Mouse (Mus musculus): ENCODE results near the gene Baiap2l2.

Baiap2l2 gene

DNA sequence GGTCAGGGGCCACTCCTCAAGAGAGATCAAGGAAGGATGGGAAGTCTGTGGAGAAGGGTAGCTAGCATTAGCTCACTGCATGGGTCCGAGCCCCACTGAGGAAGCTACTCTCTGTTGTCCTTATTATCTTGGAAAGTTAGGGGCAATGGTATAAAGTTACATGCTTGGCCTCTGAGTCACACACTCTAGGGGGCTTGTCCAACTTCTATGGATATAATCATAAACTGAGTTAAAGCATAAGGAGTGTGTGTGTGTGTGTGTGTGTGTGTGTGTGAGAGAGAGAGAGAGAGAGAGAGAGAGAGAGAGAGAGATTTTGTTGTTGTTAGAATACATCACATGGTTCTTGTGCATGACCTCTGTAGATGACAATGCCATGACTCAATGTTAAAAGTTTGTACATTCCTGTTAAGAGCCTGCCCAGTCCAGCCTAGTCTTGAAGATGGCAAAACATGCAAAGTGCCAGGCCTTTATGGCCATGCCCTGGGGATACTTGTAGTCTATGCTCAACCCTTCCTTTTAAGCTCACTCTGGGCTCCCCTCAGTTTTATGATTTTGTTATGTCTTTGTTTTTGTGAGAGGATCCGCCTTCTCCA is 14.3 kb upstream of the Baiap2l2 start:
- in situ Hi-C loops (cut with MseI, MboI), result no loop called here

DNA sequence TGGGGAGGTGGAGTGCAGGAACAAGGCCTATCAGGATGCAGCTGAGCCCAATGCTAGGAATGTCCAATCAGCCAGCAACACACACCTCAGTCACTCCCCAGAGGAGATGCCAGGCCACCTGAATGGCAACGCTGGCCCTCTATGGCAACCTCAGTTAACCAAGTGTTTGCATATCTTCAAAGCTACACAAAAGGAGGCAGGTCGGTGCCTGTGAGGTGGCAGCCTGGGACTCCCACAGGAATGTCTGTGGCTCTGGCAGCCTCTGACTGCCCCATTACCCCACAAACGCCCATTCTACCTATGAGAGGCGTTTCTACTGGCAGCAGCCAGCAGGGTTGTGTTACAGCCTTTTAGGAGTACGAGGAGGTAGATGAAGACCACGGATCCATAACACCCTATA is 13.2 kb upstream of the Baiap2l2 start:
- in situ Hi-C loops (cut with MseI, MboI), result no loop called here

DNA sequence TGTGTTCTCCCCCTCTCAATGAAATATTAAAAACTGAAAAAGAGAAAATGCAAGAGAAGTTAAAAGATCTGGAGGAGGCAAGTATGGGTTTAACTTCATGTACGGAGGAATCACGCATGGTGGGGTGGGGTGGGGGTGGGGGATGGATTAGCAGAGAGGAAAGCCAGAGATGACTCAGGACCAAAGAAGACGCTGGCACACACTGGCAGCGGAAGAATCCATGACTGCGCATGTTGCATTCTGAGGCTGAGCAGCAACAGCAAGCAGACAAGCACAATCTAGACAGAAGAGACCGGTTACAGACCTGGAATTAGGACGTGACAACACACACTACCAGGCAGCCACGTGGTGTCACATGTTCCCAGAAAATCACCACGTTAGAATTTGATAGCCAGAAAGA is 7.4 kb upstream of the Baiap2l2 start:
- in situ Hi-C loops (cut with MseI, MboI), result no loop called here

DNA sequence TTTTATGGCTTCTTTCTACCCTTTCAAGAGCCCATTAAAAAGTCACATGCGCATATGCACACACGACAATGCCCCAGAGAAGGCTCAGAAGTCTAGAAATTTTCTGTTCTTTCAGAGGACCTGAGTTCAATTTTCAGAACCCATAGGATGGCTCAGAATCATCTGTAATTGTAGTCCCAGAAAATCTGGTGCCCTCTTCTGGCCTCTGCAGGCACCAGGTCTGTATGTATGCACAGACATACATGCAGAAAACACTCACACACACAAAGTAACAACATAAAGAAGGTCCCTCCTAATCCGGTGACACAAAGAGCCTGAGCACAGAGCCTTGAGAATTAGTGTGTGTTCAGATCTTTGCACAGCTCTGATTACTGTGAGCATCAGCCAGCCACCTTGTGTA is 5.0 kb upstream of the Baiap2l2 start:
- in situ Hi-C loops (cut with MseI, MboI), result no loop called here

DNA sequence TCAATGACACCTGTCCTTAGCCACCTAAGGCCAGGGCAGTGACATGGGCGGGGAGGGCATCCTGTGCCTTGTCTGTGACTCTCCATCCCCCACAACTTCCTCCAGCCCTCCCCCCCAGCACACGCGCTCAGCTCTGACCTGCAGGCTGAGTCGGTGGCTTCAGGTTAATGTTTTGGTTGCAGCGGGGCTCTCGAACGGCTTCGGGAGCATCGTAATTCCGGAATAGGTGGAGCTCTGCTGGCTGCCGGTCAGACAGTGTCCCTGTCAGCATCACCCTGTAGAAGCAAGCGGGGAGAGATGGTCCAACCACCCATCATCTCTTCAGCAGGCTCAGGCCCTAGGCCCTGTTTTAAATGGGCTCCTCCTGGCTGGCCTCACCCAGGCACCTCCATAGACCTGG is 4.1 kb upstream of the Baiap2l2 start:
- in situ Hi-C loops (cut with MseI, MboI), result no loop called here

DNA sequence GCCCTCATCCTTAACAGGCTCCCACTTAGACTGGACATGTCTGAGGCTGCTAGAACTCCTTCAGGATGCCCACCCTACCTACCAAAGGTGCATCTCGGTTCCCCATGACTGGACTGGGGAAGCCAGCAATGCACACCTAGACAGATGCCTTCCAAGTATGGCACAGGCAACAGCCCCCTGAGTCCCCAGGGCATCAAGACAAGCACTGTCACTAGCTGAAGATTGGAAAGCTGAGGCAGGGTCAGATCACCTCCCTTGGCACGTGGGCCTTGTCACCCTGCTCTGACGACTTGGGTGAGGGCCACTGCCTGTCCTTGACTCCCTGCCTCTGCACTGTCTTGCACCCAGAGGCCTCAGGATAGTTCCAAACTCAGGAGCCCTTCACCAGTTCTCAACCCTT is 3.0 kb upstream of the Baiap2l2 start:
- in situ Hi-C loops (cut with MseI, MboI), result no loop called here

DNA sequence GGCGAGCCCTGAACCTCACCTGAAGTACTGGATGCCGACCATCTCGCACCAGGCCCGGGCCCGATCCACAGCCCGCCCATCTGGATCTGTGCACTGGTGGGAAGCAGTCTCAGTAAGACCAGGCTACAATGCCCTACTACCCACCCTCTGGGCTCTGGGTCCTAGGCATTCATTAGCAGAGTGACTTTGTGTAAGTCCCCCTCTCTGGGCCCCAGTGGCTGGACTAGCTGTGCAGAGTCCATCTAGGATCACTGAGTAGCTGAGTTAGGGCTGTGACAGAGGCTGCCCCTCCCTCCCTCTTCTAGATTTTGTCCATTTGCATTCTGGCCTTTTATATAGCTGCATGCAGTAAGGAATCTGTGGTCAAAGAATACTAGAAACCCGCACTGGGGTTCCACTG is 1.8 kb upstream of the Baiap2l2 start:
- in situ Hi-C loops (cut with MseI, MboI), result no loop called here

DNA sequence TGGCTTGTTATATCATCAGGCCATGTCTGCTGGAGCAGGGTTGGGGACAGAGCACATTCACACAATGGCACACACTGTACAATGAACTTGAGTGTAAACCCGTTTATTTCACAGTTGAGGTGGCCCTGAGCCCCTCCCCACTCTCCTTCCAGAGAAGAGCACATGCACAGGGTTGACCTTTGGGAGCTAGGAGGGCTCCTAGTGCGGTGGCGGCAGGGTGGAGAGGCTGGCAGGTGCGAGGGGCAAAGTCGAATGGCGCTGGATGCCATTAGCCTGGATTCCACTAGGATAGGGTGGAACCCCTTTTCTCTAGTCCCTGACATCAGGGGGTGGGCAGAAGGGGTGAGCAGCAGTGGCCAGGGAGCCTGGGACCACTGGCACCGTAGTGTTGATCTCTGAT is 804 bp upstream of the Baiap2l2 start:
- in situ Hi-C loops (cut with MseI, MboI), result no loop called here

DNA sequence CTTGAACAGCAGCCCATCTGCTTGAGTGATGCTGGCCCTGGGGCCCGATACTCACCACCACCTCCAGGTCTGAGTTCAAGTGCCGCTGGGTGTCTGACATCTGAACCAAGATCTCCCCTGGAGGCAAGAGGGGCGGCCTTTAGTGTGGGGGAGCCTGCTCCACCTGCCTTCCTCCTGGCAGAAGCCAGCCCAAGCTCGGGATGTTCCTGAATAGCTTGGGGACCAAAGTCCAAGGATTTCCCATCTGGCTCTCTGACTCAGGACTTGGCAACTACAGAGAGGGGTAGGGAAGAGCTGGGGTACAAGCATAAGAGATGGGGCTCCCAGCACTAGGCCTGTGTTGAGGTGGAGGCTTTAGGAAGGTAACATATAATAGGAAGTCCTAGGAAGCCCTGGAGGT is 2.0 kb downstream of the Baiap2l2 start:
- in situ Hi-C loops (cut with MseI, MboI), result no loop called here

DNA sequence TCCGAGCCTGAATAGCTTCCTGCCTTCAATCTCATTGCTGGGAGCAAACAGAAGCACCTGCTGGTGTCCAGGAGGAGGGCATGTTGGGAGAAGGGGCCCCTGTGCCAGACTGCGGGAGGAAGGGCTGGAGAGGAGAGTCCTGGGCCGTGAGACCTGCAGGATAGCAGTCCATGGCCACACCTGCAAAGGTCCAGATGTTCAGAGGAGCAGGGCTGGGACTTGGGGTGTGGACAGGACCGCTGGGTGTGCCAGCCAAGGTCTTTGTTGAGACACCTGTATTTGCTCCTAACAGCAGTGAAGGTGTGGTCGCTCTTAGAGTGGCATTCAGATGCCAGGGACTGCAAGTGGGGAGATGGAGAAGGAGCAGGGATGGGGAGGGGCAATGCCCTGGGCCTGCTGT is 2.9 kb downstream of the Baiap2l2 start:
- in situ Hi-C loops (cut with MseI, MboI), result no loop called here

DNA sequence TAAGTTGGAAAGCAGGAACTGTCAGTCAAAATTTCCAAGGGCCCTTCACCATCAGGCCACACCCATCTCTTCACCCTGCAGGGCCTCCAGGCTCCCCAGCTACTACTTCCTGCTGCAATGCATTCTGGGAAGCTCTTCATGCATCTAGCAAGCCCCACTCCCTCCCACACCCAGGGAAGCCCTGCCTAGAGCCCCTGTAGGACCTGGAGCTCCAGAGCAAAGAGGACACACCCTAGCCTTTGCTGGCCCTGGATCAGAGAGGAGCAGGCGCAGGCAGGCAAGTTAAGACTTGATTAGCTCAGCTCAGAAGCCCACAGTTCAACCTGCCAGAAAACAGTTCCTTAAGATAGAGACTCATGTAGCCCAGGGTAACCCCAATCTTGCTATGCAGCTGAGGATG is 3.9 kb downstream of the Baiap2l2 start:
- in situ Hi-C loops (cut with MseI, MboI), result no loop called here

DNA sequence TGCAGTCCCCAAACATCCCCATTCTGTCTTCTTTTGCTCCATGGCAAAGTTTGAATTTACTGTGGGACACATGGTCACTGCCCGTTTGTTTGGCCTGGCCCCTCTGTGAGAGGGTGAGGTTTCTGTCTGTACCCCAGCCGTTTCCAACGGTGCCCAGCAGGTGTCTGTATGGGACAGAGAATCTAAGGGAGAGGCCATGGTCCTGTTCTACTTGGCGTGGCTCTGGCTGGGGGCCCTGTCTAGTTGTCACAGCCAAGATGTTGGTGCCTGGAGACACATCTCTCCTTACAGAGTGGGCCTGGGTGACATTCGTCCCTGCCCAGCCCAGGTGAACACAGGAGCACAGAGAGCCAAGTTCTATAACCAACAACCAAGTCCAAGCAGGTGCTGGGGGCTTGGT is 4.5 kb downstream of the Baiap2l2 start:
- in situ Hi-C loops (cut with MseI, MboI), result no loop called here

DNA sequence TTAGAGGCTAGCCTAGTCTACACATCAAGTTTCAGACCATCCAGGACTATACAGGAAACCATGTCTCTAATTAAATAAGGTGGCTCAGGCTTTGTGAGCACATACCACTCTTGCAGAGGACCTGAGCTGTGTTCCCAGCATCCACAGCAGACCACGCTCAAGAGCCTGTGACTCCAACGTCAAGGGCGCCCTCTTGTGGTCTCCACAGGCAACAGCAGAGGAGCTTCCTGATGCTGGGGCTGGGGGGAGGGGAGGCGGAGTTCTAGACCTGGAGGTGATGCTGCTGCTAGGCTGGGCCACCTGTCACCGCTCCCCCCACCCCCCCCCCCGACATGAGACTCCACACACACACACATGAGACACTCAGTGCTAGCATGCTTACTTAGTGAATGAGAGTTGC is 5.1 kb downstream of the Baiap2l2 start:
- in situ Hi-C loops (cut with MseI, MboI), result no loop called here

DNA sequence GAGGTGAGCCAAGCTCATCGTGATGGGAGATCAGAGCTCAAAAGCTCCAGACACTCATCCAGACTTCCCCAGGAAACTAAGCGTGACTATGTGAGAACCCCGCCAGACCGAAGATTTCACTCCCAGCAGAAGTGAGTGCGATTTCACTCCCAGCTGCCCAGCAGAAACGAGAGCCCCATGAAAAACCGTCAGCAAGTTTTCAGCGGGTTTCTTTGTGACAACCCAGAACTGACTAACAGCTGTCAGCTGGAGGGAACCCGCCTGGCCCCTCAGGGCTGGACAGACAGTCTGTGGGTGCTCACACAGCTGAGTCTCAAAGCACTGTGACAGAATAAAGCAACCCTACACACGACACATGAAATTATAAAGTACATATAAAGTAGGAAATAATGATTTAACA is 7.6 kb downstream of the Baiap2l2 start:
- in situ Hi-C loops (cut with MseI, MboI), result no loop called here

DNA sequence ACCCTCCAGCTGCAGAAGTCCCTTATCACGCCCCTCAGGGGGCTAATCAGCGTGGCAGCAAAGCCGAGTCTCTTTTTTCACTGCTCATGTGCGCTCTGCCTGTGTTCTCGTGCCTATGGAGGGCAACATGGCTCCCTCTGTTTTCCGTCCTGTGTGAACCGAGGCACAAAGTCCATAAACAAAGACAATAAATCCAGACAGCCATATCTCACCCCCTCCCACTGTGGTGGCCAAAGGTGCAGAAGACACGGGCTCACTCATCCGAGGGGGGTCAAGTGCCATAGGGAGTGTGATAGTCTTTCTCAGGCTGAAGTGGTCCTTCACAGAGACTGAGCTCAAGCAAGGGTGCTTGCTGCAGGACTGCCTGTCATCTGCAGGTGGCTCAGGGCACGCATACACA is 12.3 kb downstream of the Baiap2l2 start:
- in situ Hi-C loops (cut with MseI, MboI), result no loop called here

DNA sequence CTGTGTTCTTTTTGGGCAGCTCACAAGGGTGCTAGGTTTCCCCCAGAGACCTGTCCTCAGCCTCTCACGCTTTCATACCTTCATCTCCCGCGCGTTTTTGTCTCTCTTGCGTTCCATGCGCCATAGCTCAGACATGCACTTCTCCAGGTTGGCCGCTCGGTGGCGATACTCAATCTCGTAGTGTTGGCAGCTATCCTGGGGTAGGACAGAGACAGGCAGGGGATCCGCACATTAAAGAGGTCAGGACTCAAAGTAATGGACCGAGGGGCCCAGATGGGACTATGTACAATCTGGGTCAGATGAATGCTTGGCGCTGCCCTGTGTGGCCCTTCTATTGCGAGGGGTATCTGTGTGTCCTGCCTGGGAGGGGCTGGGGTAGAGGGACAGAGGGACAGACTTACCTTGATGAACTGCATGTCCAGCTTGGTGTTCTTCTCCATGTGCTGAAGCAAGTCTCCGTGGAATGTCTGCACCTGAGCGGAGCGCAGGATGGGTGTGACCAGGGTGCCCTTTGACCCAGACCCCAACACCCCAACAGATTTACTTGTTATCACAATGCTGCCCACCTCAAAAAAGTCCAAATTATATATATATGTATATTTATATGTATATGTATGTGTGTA is 14.1 kb downstream of the Baiap2l2 start:
- in situ Hi-C loops (cut with MseI, MboI), result no loop called here

DNA sequence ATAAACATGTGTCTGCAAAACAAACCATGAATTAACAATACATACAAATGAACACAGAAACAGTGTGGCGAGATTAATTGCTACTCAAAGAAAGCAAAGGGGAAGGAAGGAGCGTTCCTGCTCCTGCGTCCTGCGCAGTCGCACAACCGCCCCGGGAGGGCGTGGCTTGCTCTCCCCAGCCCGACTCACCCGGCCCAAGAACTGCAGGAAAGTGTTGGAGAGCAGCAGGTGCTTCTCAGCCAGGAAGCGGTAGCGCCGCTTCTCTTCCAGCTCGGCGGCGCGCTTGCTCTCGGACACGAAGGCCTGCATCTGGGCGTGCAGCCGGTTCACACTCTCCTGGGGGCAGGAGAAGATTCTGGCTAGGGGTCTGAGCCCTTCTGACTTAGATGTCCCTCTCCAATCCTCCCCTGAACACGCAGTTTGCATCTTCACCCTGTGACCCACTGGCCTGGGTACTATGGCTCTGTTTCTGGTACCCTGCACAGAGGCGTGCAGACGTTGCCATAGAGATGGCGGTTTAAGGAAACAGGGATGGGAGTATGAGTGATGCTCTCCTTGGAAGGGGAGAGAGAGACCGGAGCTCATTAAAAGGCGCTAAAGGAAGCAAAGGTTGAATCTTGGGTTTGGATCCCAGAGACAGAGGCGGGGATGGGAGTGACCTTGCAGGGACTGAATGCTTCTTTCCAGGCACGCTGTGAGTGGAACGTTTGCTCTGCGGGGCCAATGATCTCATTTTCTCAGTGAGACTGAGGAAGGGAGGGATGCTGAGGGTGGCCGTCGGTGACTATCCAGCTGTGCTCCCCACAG is 14.8 kb downstream of the Baiap2l2 start:
- in situ Hi-C loops (cut with MseI, MboI), result no loop called here

DNA sequence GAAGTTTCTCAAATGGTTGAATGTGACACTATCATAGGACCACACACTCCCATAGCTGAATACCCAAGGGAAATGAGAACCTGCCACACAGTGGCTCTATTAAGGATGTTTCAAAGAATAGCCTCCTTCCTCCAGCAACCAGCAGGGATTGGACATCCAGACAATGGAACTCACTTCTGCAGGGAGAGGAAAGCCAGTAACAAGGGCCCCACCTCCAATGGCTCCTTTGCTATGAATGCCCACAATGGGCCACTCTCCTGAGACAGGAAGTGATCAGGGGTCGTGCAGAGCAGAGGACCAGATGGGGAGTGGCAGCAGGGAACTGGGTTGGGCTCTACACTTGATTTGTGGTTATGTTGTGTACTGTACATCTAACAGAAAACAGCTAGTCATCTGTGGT is 16.8 kb downstream of the Baiap2l2 start:
- in situ Hi-C loops (cut with MseI, MboI), result no loop called here

DNA sequence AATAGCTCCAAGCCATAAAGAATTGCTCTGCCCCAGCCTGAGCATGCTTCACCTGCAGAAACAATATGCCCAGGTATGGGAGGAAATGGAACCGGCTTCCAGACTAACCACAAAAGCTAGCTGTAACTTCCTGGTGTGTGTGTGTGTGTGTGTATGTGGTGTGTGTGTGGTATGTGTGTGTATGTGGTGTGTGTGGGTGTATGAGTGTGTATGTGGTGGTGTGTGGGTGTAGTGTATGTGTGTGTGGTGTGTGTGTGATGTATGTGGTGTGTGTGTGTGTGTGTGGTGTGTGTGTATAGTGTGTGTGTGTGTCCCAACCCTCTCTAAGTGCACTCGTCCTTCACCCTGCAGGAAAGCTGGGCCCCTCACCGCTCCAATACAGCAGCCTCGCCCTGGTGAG is 20.0 kb downstream of the Baiap2l2 start:
- in situ Hi-C loops (cut with MseI, MboI), result no loop called here

DNA sequence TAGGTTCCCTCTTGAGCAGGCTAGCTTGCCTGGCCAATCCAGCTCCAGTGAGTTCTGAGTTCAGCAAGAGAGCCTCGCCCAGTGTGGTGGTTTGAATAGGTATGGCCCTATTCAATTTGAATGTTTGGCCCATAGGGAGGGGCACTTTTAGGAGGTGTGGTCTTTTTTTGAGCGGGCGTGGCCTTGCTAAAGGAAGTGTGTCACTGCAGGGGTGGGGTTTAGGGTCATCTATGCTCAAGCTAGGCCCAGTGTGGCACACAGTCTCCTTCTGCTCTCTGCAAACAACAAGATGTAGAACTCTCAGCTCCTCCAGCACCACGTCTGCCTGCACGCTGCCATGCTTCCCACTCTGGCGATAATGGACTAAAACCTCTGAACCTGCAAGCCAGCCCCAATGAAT is 21.6 kb downstream of the Baiap2l2 start:
- in situ Hi-C loops (cut with MseI, MboI), result no loop called here

DNA sequence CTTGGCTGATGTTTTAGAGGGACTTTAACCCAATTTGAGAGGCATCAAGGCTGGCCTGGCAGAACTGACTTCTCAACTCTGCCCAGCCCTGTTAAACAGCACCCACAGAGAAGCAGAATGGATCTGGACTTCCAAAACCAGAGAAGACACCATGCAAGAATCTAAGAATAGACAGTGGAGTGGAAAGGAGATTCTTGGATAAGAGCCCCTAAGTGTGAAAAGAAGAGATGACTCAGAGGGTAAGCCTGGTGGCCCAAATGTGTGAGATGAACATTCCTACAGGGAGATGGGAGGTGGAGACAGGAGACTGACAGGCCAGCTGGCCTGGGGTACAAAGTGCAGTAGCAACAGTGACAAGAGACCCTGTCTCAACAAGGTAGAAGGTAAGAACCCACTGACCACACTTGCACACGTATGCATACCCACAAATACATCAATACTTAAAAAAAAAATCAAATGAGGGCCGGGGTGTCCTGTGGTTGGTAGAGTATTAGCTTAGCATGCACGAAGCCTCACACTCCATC is 22.5 kb downstream of the Baiap2l2 start:
- in situ Hi-C loops (cut with MseI, MboI), result no loop called here

DNA sequence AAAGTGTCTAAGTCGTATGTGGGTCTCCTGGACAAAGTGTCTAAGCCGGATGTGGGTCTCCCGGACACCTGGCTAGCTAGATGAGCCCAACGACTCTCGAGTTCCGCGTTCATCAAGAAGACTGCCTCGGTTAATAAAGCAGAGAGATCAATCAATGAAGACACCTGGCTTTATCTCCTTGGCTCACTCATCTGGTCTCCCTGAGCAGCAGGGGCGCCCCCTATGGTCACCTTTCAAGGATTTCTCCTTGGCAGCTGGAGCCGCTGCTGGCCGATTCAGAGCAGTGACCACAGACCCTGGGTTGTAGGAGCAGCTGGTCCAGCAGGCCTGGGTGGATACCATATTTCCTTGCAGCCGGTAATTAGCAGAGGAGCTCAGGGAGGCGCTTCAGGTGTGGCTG is 23.0 kb downstream of the Baiap2l2 start:
- in situ Hi-C loops (cut with MseI, MboI), result no loop called here

DNA sequence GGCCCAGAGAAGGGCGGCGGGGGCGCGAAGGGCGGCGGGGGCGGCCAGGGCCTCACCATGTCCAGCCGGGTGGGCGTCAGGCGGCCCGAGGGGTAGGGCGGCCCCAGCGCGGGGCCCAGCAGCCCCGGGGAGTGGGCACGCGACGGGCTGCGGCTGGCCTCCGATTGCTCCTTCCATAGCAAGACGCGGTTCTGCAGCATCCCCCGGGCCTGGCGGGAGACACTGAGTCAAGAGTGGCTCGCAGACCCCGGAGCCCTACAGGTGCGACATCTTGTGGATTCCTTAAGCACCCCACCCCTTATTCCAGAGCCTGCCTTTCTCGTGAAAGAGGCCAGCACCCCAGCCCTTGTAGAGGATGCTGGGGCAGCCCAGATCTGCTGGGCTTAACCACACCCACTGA is 23.6 kb downstream of the Baiap2l2 start:
- in situ Hi-C loops (cut with MseI, MboI), result no loop called here

All from mouse trophoblast stem cell (cell line).